ENCODE assay signal across 12 mouse cellular contexts in the genomic region with DNA sequence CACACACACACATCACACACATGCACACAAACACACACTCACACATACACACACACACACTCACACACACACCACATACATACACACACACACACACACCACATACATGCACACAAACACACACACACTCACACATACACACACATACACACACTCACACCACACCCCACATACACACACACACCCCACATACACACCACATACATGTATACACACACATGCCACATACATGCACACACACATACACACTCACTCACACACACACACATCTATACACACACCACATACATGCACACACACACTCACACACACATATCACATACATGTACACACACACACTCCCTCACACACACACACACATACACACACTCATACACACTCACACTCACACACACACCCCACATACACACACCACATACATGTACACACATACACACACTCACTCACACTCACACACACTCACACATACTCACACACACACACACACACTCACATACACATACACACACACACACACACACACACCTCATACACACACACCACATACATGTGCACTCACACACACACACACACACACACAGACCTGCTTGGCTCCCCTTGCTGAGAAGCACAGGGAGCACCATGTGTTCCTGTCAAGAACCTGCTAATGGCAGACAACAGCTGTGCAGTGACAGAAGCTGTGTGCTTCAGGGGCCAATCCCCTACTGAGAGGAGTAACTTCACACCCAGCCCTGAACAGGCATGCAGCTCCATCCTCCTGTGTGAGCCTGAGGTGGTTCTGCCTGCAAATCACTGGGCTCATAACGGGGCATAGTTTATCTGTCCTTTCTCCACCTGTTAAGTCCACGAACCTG.
DNase-seq lines count a peak whose midpoint lies in the region; ATAC-seq and TF ChIP-seq lines count a peak whose summit lies in the region.
"Had no signal": no experiment of that assay in that cellular context is flagged by ENCODE, and none has a peak within 500 bp of the region (broad histone marks: within the 10 kb centered on the region; RNA-seq: fewer than 3 reads in every experiment).

No protein-coding gene starts in this region.

- H3K4me2 ChIP-seq in lung, embryonic 14.5 days = no peak overlapping the region
- H3K4me2 ChIP-seq in lung, postnatal 0 days (replicated peaks; ENCODE audit: low read depth, low read length) = no peak overlapping the region
- H3K4me2 ChIP-seq in embryonic facial prominence, embryonic 11.5 days (ENCODE audit: low read depth, low read length) = no peak overlapping the region
- H3K4me2 ChIP-seq in hindbrain, embryonic 12.5 days (replicated peaks) = no peak overlapping the region
- no peak overlapping the region for H3K4me2 ChIP-seq in neural tube, embryonic 13.5 days

- no peaks in the 10 kb centered on the region for H3K4me1 ChIP-seq in lung, embryonic 14.5 days (ENCODE audit: insufficient read depth)
- H3K4me1 ChIP-seq in lung, postnatal 0 days (ENCODE audit: insufficient read depth, low read depth, low read length) = no peaks in the 10 kb centered on the region
- no peaks in the 10 kb centered on the region for H3K4me1 ChIP-seq in embryonic facial prominence, embryonic 11.5 days (ENCODE audit: control insufficient read depth, insufficient read depth, low read length)
- H3K4me1 ChIP-seq in hindbrain, embryonic 12.5 days = no peaks in the 10 kb centered on the region
- H3K4me1 ChIP-seq in neural tube, embryonic 13.5 days (replicated peaks) = no peaks in the 10 kb centered on the region

- no peak overlapping the region for H3K27ac ChIP-seq in lung, embryonic 14.5 days (ENCODE audit: low read depth)
- H3K27ac ChIP-seq in lung, postnatal 0 days (ENCODE audit: low read length) = no peak overlapping the region
- no peak overlapping the region for H3K27ac ChIP-seq in embryonic facial prominence, embryonic 11.5 days (replicated peaks; ENCODE audit: low read depth, low read length)
- H3K27ac ChIP-seq in hindbrain, embryonic 12.5 days = no peak overlapping the region
- H3K27ac ChIP-seq in neural tube, embryonic 13.5 days (replicated peaks) = no peak overlapping the region
- H3K27ac ChIP-seq: liver, embryonic 14.5 days had no signal

- no peaks in the 10 kb centered on the region for H3K36me3 ChIP-seq in lung, embryonic 14.5 days (ENCODE audit: insufficient read depth)
- H3K36me3 ChIP-seq in lung, postnatal 0 days (ENCODE audit: insufficient read depth, low read length) = no peaks in the 10 kb centered on the region
- H3K36me3 ChIP-seq in embryonic facial prominence, embryonic 11.5 days (replicated peaks; ENCODE audit: control insufficient read depth, insufficient read depth, low read depth, low read length) = no peaks in the 10 kb centered on the region
- no peaks in the 10 kb centered on the region for H3K36me3 ChIP-seq in hindbrain, embryonic 12.5 days
- H3K36me3 ChIP-seq in neural tube, embryonic 13.5 days = no peaks in the 10 kb centered on the region

- H3K9me3 ChIP-seq in lung, embryonic 14.5 days (ENCODE audit: low read depth, low read length) = no peaks in the 10 kb centered on the region
- H3K9me3 ChIP-seq in lung, postnatal 0 days (ENCODE audit: low read length) = no peaks in the 10 kb centered on the region
- H3K9me3 ChIP-seq in embryonic facial prominence, embryonic 11.5 days (replicated peaks; ENCODE audit: control insufficient read depth, low read length) = no peaks in the 10 kb centered on the region
- no peaks in the 10 kb centered on the region for H3K9me3 ChIP-seq in hindbrain, embryonic 12.5 days (replicated peaks)
- no peaks in the 10 kb centered on the region for H3K9me3 ChIP-seq in neural tube, embryonic 13.5 days

- TF ChIP-seq EP300 in lung, postnatal 0 days (IDR thresholded peaks at IDR 0.05) = no peak

- peak; percentile 58; the same call in 1 of the 2 replicates for ATAC-seq in lung, embryonic 14.5 days (ENCODE audit: insufficient read depth)
- no peak for ATAC-seq in lung, postnatal 0 days
- peak; percentile 52 for ATAC-seq in embryonic facial prominence, embryonic 11.5 days (replicated peaks; ENCODE audit: insufficient number of reproducible peaks, low FRiP score, low TSS enrichment, low read depth)
- peak; percentile 50; the same call in 1 of the 2 replicates for ATAC-seq in hindbrain, embryonic 12.5 days (ENCODE audit: low FRiP score)
- ATAC-seq in neural tube, embryonic 13.5 days (ENCODE audit: low read depth) = peak; percentile 69; the same call in 1 of the 2 replicates
- no peak for ATAC-seq in inflammation-experienced regulatory T-cells, adult 6 months

- TF ChIP-seq CTCF in lung, embryonic 14.5 days (IDR thresholded peaks at IDR 0.05; ENCODE audit: low read depth) = no peak
- no peak for TF ChIP-seq CTCF in lung, postnatal 0 days (IDR thresholded peaks at IDR 0.05)

- H3K4me3 ChIP-seq in lung, embryonic 14.5 days (ENCODE audit: low read depth, low read length) = no peak overlapping the region
- no peak overlapping the region for H3K4me3 ChIP-seq in lung, postnatal 0 days (ENCODE audit: low read depth, low read length)
- no peak overlapping the region for H3K4me3 ChIP-seq in embryonic facial prominence, embryonic 11.5 days (ENCODE audit: low read depth, low read length)
- no peak overlapping the region for H3K4me3 ChIP-seq in hindbrain, embryonic 12.5 days
- no peak overlapping the region for H3K4me3 ChIP-seq in neural tube, embryonic 13.5 days

- no peak overlapping the region for H3K9ac ChIP-seq in lung, embryonic 14.5 days
- H3K9ac ChIP-seq in lung, postnatal 0 days (replicated peaks; ENCODE audit: low read depth) = no peak overlapping the region
- no peak overlapping the region for H3K9ac ChIP-seq in embryonic facial prominence, embryonic 11.5 days (replicated peaks; ENCODE audit: low read length)
- H3K9ac ChIP-seq in hindbrain, embryonic 12.5 days = no peak overlapping the region
- no peak overlapping the region for H3K9ac ChIP-seq in neural tube, embryonic 13.5 days
- H3K9ac ChIP-seq: liver, embryonic 14.5 days had no signal

- DNase-seq in lung, embryonic 14.5 days = peak; percentile 4
- DNase-seq in lung, postnatal 0 days (ENCODE audit: low spot score) = no peak
- no peak for DNase-seq in embryonic facial prominence, embryonic 11.5 days (ENCODE audit: low spot score)
- DNase-seq in right cerebral cortex, adult 2 months (ENCODE audit: low spot score in 2 of 2) = no peak
- DNase-seq in adrenal gland, adult 18-20 months (ENCODE audit: low spot score in 2 of 2) = no peak
- DNase-seq: adrenal gland, adult 8-10 months; kidney, postnatal 4 days; thymus, postnatal 4 days had no signal

- no peaks in the 10 kb centered on the region for H3K27me3 ChIP-seq in lung, embryonic 14.5 days (ENCODE audit: insufficient read depth, low read length)
- no peaks in the 10 kb centered on the region for H3K27me3 ChIP-seq in lung, postnatal 0 days (replicated peaks; ENCODE audit: insufficient read depth, low read length)
- no peaks in the 10 kb centered on the region for H3K27me3 ChIP-seq in embryonic facial prominence, embryonic 11.5 days (ENCODE audit: control insufficient read depth, insufficient read depth, low read length)
- no peaks in the 10 kb centered on the region for H3K27me3 ChIP-seq in hindbrain, embryonic 12.5 days
- no peaks in the 10 kb centered on the region for H3K27me3 ChIP-seq in neural tube, embryonic 13.5 days

- WGBS in lung, embryonic 14.5 days = 38% methylated on average over 2 of the region's 2 CpGs
- 25% methylated on average over 2 of the region's 2 CpGs for WGBS in lung, postnatal 0 days
- 75% methylated on average over 2 of the region's 2 CpGs for WGBS in embryonic facial prominence, embryonic 11.5 days
- 69% methylated on average over 2 of the region's 2 CpGs for WGBS in hindbrain, embryonic 12.5 days
- WGBS in neural tube, embryonic 13.5 days = 68% methylated on average over 2 of the region's 2 CpGs

Comparison
In these comparisons a context has a peak if more than half of its experiments do, and no peak if none do; other contexts are left out.
1. ATAC-seq: peak in lung, embryonic 14.5 days (single experiment), embryonic facial prominence, embryonic 11.5 days (single experiment), hindbrain, embryonic 12.5 days (single experiment) and neural tube, embryonic 13.5 days (single experiment); none in lung, postnatal 0 days (single experiment) and inflammation-experienced regulatory T-cells, adult 6 months (single experiment).